Mouse (Mus musculus): ENCODE measurements around the gene Wdr54.

DNA sequence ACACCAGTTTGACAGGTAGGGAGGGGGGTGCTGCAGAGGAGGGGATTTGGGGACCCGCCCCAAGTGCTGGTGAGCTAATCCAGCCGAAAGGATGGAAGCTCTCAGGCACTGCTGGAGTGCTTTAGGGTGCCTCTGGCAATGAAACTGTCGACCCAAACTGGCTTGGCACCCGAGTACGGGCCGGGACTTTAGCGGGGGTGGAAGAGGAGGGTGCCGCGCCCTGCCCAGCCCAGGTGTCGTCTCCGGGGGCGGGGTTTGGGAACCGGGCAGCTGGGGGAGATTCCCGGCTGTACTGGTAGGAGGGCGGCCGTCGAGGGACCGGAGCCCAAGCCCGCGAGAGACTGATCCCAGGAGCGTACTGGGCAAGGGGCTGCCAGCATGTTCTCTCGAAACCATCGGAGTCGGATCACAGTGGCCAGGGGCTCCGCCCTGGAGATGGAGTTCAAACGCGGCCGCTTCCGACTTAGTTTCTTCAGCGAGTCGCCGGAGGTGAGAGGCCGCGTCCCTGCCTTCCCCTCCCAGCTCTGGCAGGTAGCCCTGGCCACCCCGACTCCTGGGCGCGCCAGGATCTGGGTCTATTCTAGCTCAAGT is 20.5 kb downstream of the Wdr54 start:
- TF ChIP-seq CTCF (IDR thresholded peaks at IDR 0.05; ENCODE audit: low read depth) = no peak
- no peak for TF ChIP-seq EP300 (IDR thresholded peaks at IDR 0.05; ENCODE audit: low read depth)

All from heart, postnatal 0 days (tissue).